Mouse (Mus musculus) thymus, adult 2 months (tissue): Measurements from ENCODE around the gene Zfhx3.

Source experiments
- CTCF ChIP-seq: fragments of 200-500 bp; IDR thresholded peaks from 2 replicates; pipeline ENCODE4 v1.5.1; 2012; ENCODE audit warnings: mild to moderate bottlenecking, control low read depth, low read length, moderate library complexity, borderline replicate concordance; ENCODE audit not compliant: control insufficient read depth, poor library complexity, insufficient read depth; ENCODE audit errors: extremely low read depth
- POLR2A ChIP-seq: fragments of 200-500 bp; IDR thresholded peaks from 2 replicates; pipeline ENCODE4 v1.6.1; 2012; ENCODE audit warnings: mild to moderate bottlenecking, low read length, control low read depth, moderate library complexity; ENCODE audit not compliant: control insufficient read depth, poor library complexity, insufficient read depth; ENCODE audit errors: extremely low read depth

GRCm38 (mm10) chr8:108194571-108194970 lies 252.1 kb downstream of the Zfhx3 start:
- TF ChIP-seq CTCF, result no peak
- no peak for TF ChIP-seq POLR2A
